9 mouse cellular contexts compared by ENCODE assay signal in the genomic region with DNA sequence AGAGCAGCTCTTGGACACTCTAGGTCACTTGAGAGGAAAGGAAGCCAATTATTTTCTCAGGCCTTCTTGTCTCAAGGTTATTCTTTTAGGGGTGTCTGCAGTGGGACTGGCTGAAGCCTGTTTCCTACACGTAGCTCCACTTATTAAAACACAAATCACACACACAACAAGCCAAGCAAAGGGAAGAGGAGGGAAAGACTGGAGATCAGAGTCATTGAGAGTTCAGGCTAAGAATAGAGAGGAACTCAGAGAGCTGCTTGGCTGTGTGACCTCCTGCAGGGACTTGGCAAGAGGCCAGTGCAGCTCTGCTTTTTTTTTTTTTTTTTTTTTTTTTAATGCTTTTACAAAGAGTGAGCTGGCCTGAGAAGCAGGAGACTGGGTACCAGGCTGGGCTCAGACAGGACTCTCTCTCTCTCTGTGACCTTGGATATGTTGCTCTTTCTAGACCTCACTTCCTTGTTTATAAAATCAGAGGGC. TPM values are rescaled to one million over a fixed set of nuclear protein-coding genes. Genes with fewer than 3 reads are reported as not detected.
DNase-seq lines count a peak whose midpoint lies in the region; ATAC-seq and TF ChIP-seq lines count a peak whose summit lies in the region.
"Not testable (repeated sequence)": the region's sequence is repeated elsewhere in the genome, so short reads cannot be mapped to it uniquely, and the experiment has no call there.
"Had no signal": no experiment of that assay in that cellular context is flagged by ENCODE, and none has a peak within 500 bp of the region (broad histone marks: within the 10 kb centered on the region; RNA-seq: fewer than 3 reads in every experiment).

No protein-coding gene starts in this region.

- not testable (repeated sequence) for H3K4me2 ChIP-seq in forebrain, postnatal 0 days (ENCODE audit: low read depth); kidney, embryonic 14.5 days (replicated peaks; ENCODE audit: low read depth, low read length); midbrain, embryonic 15.5 days; stomach, postnatal 0 days (replicated peaks; ENCODE audit: low read depth)
- H3K4me2 ChIP-seq in heart, postnatal 0 days (ENCODE audit: low read depth, low read length): peak overlapping the region; percentile 42; the same call in 1 of the 2 replicates

- not testable (repeated sequence) for H3K9me3 ChIP-seq in forebrain, postnatal 0 days (ENCODE audit: low read length); heart, postnatal 0 days (replicated peaks; ENCODE audit: control insufficient read depth, low read length); kidney, embryonic 14.5 days (ENCODE audit: control insufficient read depth, low read length); midbrain, embryonic 15.5 days; stomach, postnatal 0 days (ENCODE audit: control insufficient read depth, low read length)

- not testable (repeated sequence) for H3K4me3 ChIP-seq in forebrain, postnatal 0 days (ENCODE audit: low read depth, low read length); heart, postnatal 0 days (ENCODE audit: low read depth, low read length); kidney, embryonic 14.5 days (ENCODE audit: low read length); liver, adult 2 months (ENCODE audit: insufficient read depth, low read depth, low read length); midbrain, embryonic 15.5 days; stomach, postnatal 0 days (ENCODE audit: low read depth, low read length)

- CTCF ChIA-PET in Patski (lab: Charles Lee): not testable (repeated sequence)

- in situ Hi-C loops in Patski (cut with MboI; ENCODE audit: low pct_unique_long_range_greater_than_20kb): not testable (repeated sequence)

- not testable (repeated sequence) for H3K4me1 ChIP-seq in forebrain, postnatal 0 days (ENCODE audit: insufficient read depth); kidney, embryonic 14.5 days (ENCODE audit: control insufficient read depth, insufficient read depth, low read length); liver, adult 2 months (ENCODE audit: control insufficient read depth, insufficient read depth, low read length); midbrain, embryonic 15.5 days; stomach, postnatal 0 days (replicated peaks; ENCODE audit: control insufficient read depth, insufficient read depth)
- H3K4me1 ChIP-seq in heart, postnatal 0 days (ENCODE audit: control insufficient read depth, insufficient read depth): peaks cover 15% of the 10 kb centered on the region

- not testable (repeated sequence) for H3K79me2 ChIP-seq in liver, adult 2 months (ENCODE audit: control insufficient read depth, insufficient read depth, low read length)

- peak; percentile 48 for DNase-seq in Patski (ENCODE audit: low read depth, low spot score)
- DNase-seq in cerebellum, adult 9-11 months: peak; percentile 36
- peak; percentile 41 for DNase-seq in forebrain, postnatal 0 days
- DNase-seq in heart, postnatal 0 days (ENCODE audit: low spot score): peak; percentile 84
- DNase-seq in liver, adult 2 months (ENCODE audit: extremely low read depth, low read depth, low spot score): peak; percentile 35
- DNase-seq in stomach, postnatal 0 days (ENCODE audit: low spot score): peak; percentile 18

- not testable (repeated sequence) for ATAC-seq in Patski
- peak; percentile 86 for ATAC-seq in forebrain, postnatal 0 days
- peak; percentile 91 for ATAC-seq in heart, postnatal 0 days (ENCODE audit: insufficient read depth, low read depth)
- ATAC-seq in kidney, embryonic 14.5 days (ENCODE audit: low FRiP score, low TSS enrichment): peak; percentile 85
- peak; percentile 85 for ATAC-seq in midbrain, embryonic 15.5 days (replicated peaks)
- ATAC-seq in stomach, postnatal 0 days (ENCODE audit: low FRiP score, low TSS enrichment): peak; percentile 83

- POLR2A ChIA-PET in Patski (lab: Charles Lee): not testable (repeated sequence)

- H3K9ac ChIP-seq in forebrain, postnatal 0 days; heart, postnatal 0 days (replicated peaks; ENCODE audit: low read depth, low read length); kidney, embryonic 14.5 days (ENCODE audit: low read depth, low read length); liver, adult 2 months (ENCODE audit: low read depth, low read length); midbrain, embryonic 15.5 days; stomach, postnatal 0 days (ENCODE audit: low read length): not testable (repeated sequence)

- not testable (repeated sequence) for H3K36me3 ChIP-seq in forebrain, postnatal 0 days (ENCODE audit: insufficient read depth); heart, postnatal 0 days (replicated peaks; ENCODE audit: control insufficient read depth, insufficient read depth, low read length); kidney, embryonic 14.5 days (ENCODE audit: control insufficient read depth, insufficient read depth, low read length); liver, adult 2 months (ENCODE audit: control insufficient read depth, insufficient read depth, low read length); midbrain, embryonic 15.5 days (replicated peaks); stomach, postnatal 0 days (ENCODE audit: control insufficient read depth, insufficient read depth, low read length)

- TF ChIP-seq POLR2A in liver, adult 2 months (IDR thresholded peaks at IDR 0.05; ENCODE audit: extremely low read depth, insufficient read depth, low read length): not testable (repeated sequence)

- not testable (repeated sequence) for H3K27me3 ChIP-seq in Patski; forebrain, postnatal 0 days (ENCODE audit: insufficient read depth, low read length); heart, postnatal 0 days (ENCODE audit: control insufficient read depth, insufficient read depth, low read length); kidney, embryonic 14.5 days (ENCODE audit: control insufficient read depth, insufficient read depth, low read length); liver, adult 2 months (ENCODE audit: control insufficient read depth, insufficient read depth, low read length); midbrain, embryonic 15.5 days (replicated peaks); stomach, postnatal 0 days (ENCODE audit: control insufficient read depth, insufficient read depth, low read length)

- not testable (repeated sequence) for TF ChIP-seq CTCF in Patski (IDR thresholded peaks at IDR 0.05); forebrain, postnatal 0 days (IDR thresholded peaks at IDR 0.05; ENCODE audit: low read depth); heart, postnatal 0 days (IDR thresholded peaks at IDR 0.05; ENCODE audit: low read depth); liver, adult 2 months (IDR thresholded peaks at IDR 0.05; ENCODE audit: low read depth, low read length); stomach, postnatal 0 days (IDR thresholded peaks at IDR 0.05; ENCODE audit: low read depth)

- 6% methylated on average over 1 of the region's 1 CpGs for WGBS in forebrain, postnatal 0 days
- WGBS in heart, postnatal 0 days: 8% methylated on average over 1 of the region's 1 CpGs
- 13% methylated on average over 1 of the region's 1 CpGs for WGBS in kidney, embryonic 14.5 days
- WGBS in liver, adult 2 months: 68% methylated on average over 1 of the region's 1 CpGs
- WGBS in midbrain, embryonic 15.5 days: 7% methylated on average over 1 of the region's 1 CpGs
- WGBS in stomach, postnatal 0 days: 15% methylated on average over 1 of the region's 1 CpGs

- not testable (repeated sequence) for H3K27ac ChIP-seq in forebrain, postnatal 0 days (ENCODE audit: low read depth, low read length); liver, adult 2 months (replicated peaks; ENCODE audit: insufficient read depth, low read depth, low read length); stomach, postnatal 0 days (replicated peaks)
- H3K27ac ChIP-seq in heart, postnatal 0 days (ENCODE audit: low read depth): peak overlapping the region; percentile 82
- H3K27ac ChIP-seq in kidney, embryonic 14.5 days (ENCODE audit: low read depth, low read length): peak overlapping the region; percentile 75
- peak overlapping the region; percentile 40; the same call in 1 of the 2 replicates for H3K27ac ChIP-seq in midbrain, embryonic 15.5 days

- TF ChIP-seq EP300 in heart, postnatal 0 days (IDR thresholded peaks at IDR 0.05; ENCODE audit: low read depth): 0 out of 2 replicates have a peak, but pooled peaks have one; percentile 29
- TF ChIP-seq EP300 in stomach, postnatal 0 days (optimal IDR thresholded peaks at IDR 0.05): not testable (repeated sequence)

RNA-seq across cellular contexts. Expression of gene Upb1, which starts 36.7 kb away (rescaled TPM):
- not detected for polyA plus RNA-seq in Patski (2021)
- 0.38 and 0.62 TPM in 2 replicates for total RNA-seq in forebrain, postnatal 0 days (2014; rRNA removed)
- polyA plus RNA-seq in forebrain, postnatal 0 days (2015; fragmentation: Nextera tagmentation; extraction: Ambion mirVana): 0.58 and 0.75 TPM in 2 replicates
- total RNA-seq in heart, postnatal 0 days (2014; rRNA removed; ENCODE audit: low replicate concordance): 0.66 TPM in 1 of 2 replicates, not detected in the other
- polyA plus RNA-seq in heart, postnatal 0 days (2015; fragmentation: Nextera tagmentation; extraction: Ambion mirVana): 0.86 and 1.1 TPM in 2 replicates
- 0.93 and 1.3 TPM in 2 replicates for polyA plus RNA-seq in kidney, embryonic 14.5 days (2014; fragmentation: Nextera tagmentation; extraction: Ambion mirVana)
- 220 and 232 TPM in 2 replicates for total RNA-seq in liver, adult 2 months (2014; rRNA removed)
- polyA plus RNA-seq in liver, adult 2 months (2012; rRNA removed): 120 and 125 TPM in 2 replicates
- polyA plus RNA-seq in midbrain, embryonic 15.5 days (2015; fragmentation: Nextera tagmentation; extraction: Ambion mirVana): 0.28 and 0.51 TPM in 2 replicates
- 3.8 and 5.3 TPM in 2 replicates for polyA plus RNA-seq in stomach, postnatal 0 days (2015; fragmentation: Nextera tagmentation; extraction: Ambion mirVana)
- polyA plus RNA-seq: limb, embryonic 10.5 days had no signal

RNA-seq across cellular contexts. Expression of gene Adora2a, which starts 47.6 kb away (rescaled TPM):
- 0.83 TPM for polyA plus RNA-seq in Patski (2021)
- 19.5 and 22.5 TPM in 2 replicates for total RNA-seq in forebrain, postnatal 0 days (2014; rRNA removed)
- 9.4 TPM in 2 replicates for polyA plus RNA-seq in forebrain, postnatal 0 days (2015; fragmentation: Nextera tagmentation; extraction: Ambion mirVana)
- total RNA-seq in heart, postnatal 0 days (2014; rRNA removed; ENCODE audit: low replicate concordance): 15.8 and 51.3 TPM in 2 replicates
- 3.6 and 4.4 TPM in 2 replicates for polyA plus RNA-seq in heart, postnatal 0 days (2015; fragmentation: Nextera tagmentation; extraction: Ambion mirVana)
- polyA plus RNA-seq in kidney, embryonic 14.5 days (2014; fragmentation: Nextera tagmentation; extraction: Ambion mirVana): 5.3 and 7.1 TPM in 2 replicates
- 0.65 and 2.2 TPM in 2 replicates for total RNA-seq in liver, adult 2 months (2014; rRNA removed)
- polyA plus RNA-seq in liver, adult 2 months (2012; rRNA removed): 2.2 and 2.6 TPM in 2 replicates
- 3.8 and 4.0 TPM in 2 replicates for polyA plus RNA-seq in midbrain, embryonic 15.5 days (2015; fragmentation: Nextera tagmentation; extraction: Ambion mirVana)
- polyA plus RNA-seq in stomach, postnatal 0 days (2015; fragmentation: Nextera tagmentation; extraction: Ambion mirVana): 0.82 and 1.3 TPM in 2 replicates

Comparison
In these comparisons a context has a peak if more than half of its experiments do, and no peak if none do; other contexts are left out.
1. DNase-seq: peak in every context shown above with its lines; median percentile 84 in heart, postnatal 0 days; 48 in Patski; 41 in forebrain, postnatal 0 days; 36 in cerebellum, adult 9-11 months; 35 in liver, adult 2 months; 18 in stomach, postnatal 0 days.
2. RNA of gene Upb1, which starts 36.7 kb away (polyA plus RNA-seq): 120 to 125 TPM in liver, adult 2 months; 3.8 to 5.3 TPM in stomach, postnatal 0 days, 0.86 to 1.1 TPM in heart, postnatal 0 days, 0.93 to 1.3 TPM in kidney, embryonic 14.5 days, 0.58 to 0.75 TPM in forebrain, postnatal 0 days, 0.28 to 0.51 TPM in midbrain, embryonic 15.5 days and not detected in Patski (single experiment); every median in the first group is over 10 times any median in the second.